Mouse (Mus musculus): ENCODE results near the gene Mrpl38.

- TF ChIP-seq CTCF (IDR thresholded peaks at IDR 0.05; ENCODE audit: low read depth) = no peak
- TF ChIP-seq EP300 (optimal IDR thresholded peaks at IDR 0.05) = no peak
These were observed 24.3 kb upstream of the Mrpl38 start for GRCm38 (mm10) chr11:116163002-116163401.
